Mouse (Mus musculus): ENCODE data around the gene Nanos1. TPM values are rescaled to one million over a fixed set of nuclear protein-coding genes. Genes with fewer than 3 reads are reported as not detected.

The Nanos1 gene
- polyA plus RNA-seq, 1 experiment from 2014 or later: 9.1 TPM

- H3K4me2 ChIP-seq (replicated peaks): peak overlapping the region; percentile 99
- peak overlapping the region; percentile 80 for H3K27ac ChIP-seq (replicated peaks)
- ATAC-seq (ENCODE audit: low FRiP score, low read depth): peak; percentile 53
- H3K36me3 ChIP-seq: peaks cover 10% of the 10 kb centered on the region
- peaks cover 30% of the 10 kb centered on the region for H3K27me3 ChIP-seq
- peak overlapping the region; percentile 77 for H3K4me3 ChIP-seq
- peaks cover 19% of the 10 kb centered on the region for H3K4me1 ChIP-seq
- WGBS: under 1% methylated on average over 113 of the region's 115 CpGs
- peak overlapping the region; percentile 81 for H3K9ac ChIP-seq (replicated peaks)
- H3K9me3 ChIP-seq: no peaks in the 10 kb centered on the region
These were observed 658 bp downstream of the Nanos1 start for GRCm38 (mm10) chr19:60756192-60757098.

- peaks cover 14% of the 10 kb centered on the region for H3K36me3 ChIP-seq
- H3K4me1 ChIP-seq: peaks cover 19% of the 10 kb centered on the region
- WGBS: 8% methylated on average over 25 of the region's 25 CpGs
- peaks cover 30% of the 10 kb centered on the region for H3K27me3 ChIP-seq
- no peaks in the 10 kb centered on the region for H3K9me3 ChIP-seq
- peak overlapping the region; percentile 99 for H3K4me2 ChIP-seq (replicated peaks)
- H3K4me3 ChIP-seq: peak overlapping the region; percentile 77
- ATAC-seq (ENCODE audit: low FRiP score, low read depth): no peak
- no peak overlapping the region for H3K27ac ChIP-seq (replicated peaks)
- peak overlapping the region; percentile 81 for H3K9ac ChIP-seq (replicated peaks)
These were observed 1.5 kb downstream of the Nanos1 start for GRCm38 (mm10) chr19:60757099-60757785.

- Histone ChIP-seq H3K4me2 (replicated peaks) (no peak overlapping the region), H3K36me3 (peaks cover 32% of the 10 kb centered on the region), H3K9ac (replicated peaks) (no peak overlapping the region), H3K9me3 (no peaks in the 10 kb centered on the region), H3K27me3 (peaks cover 26% of the 10 kb centered on the region), H3K4me1 (peaks cover 19% of the 10 kb centered on the region), H3K27ac (replicated peaks) (no peak overlapping the region), H3K4me3 (no peak overlapping the region)
- WGBS: 82% methylated on average over 4 of the region's 4 CpGs
- ATAC-seq (ENCODE audit: low FRiP score, low read depth): no peak
These were observed 3.4 kb downstream of the Nanos1 start for GRCm38 (mm10) chr19:60758896-60759835.

- peaks cover 83% of the 10 kb centered on the region for H3K36me3 ChIP-seq
- ATAC-seq (ENCODE audit: low FRiP score, low read depth): no peak
- no peak overlapping the region for H3K9ac ChIP-seq (replicated peaks)
- no peak overlapping the region for H3K4me3 ChIP-seq
- H3K4me1 ChIP-seq: no peaks in the 10 kb centered on the region
- no peak overlapping the region for H3K27ac ChIP-seq (replicated peaks)
- no peaks in the 10 kb centered on the region for H3K27me3 ChIP-seq
- no peaks in the 10 kb centered on the region for H3K9me3 ChIP-seq
- WGBS: 96% methylated on average over 6 of the region's 6 CpGs
- H3K4me2 ChIP-seq (replicated peaks): no peak overlapping the region
These were observed 17.6 kb downstream of the Nanos1 start for GRCm38 (mm10) chr19:60773366-60773765.

GRCm38 (mm10) chr19:60782034-60782433 is 26.2 kb downstream of the Nanos1 start:
- Histone ChIP-seq H3K9ac (replicated peaks) (no peak overlapping the region), H3K4me2 (replicated peaks) (no peak overlapping the region), H3K9me3 (no peaks in the 10 kb centered on the region), H3K27me3 (no peaks in the 10 kb centered on the region), H3K4me1 (peaks cover 7% of the 10 kb centered on the region; the same call in 1 of the 2 replicates), H3K4me3 (no peak overlapping the region), H3K36me3 (peaks cover 32% of the 10 kb centered on the region), H3K27ac (replicated peaks) (no peak overlapping the region)
- no peak for ATAC-seq (ENCODE audit: low FRiP score, low read depth)
- WGBS: 95% methylated on average over 3 of the region's 3 CpGs

- Histone ChIP-seq H3K9ac (replicated peaks) (no peak overlapping the region), H3K4me1 (peaks cover 13% of the 10 kb centered on the region), H3K27me3 (no peaks in the 10 kb centered on the region), H3K27ac (replicated peaks) (no peak overlapping the region), H3K9me3 (no peaks in the 10 kb centered on the region), H3K4me2 (replicated peaks) (no peak overlapping the region), H3K36me3 (peaks cover 14% of the 10 kb centered on the region), H3K4me3 (no peak overlapping the region)
- ATAC-seq (ENCODE audit: low FRiP score, low read depth): no peak
- WGBS: 75% methylated on average over 1 of the region's 1 CpGs
These were observed 28.9 kb downstream of the Nanos1 start for GRCm38 (mm10) chr19:60784712-60785111.

GRCm38 (mm10) chr19:60787465-60788150 is 31.8 kb downstream of the Nanos1 start:
- ATAC-seq (ENCODE audit: low FRiP score, low read depth): no peak
- no peaks in the 10 kb centered on the region for H3K36me3 ChIP-seq
- WGBS: 78% methylated on average over 2 of the region's 2 CpGs
- H3K9ac ChIP-seq (replicated peaks): no peak overlapping the region
- H3K27me3 ChIP-seq: no peaks in the 10 kb centered on the region
- no peaks in the 10 kb centered on the region for H3K9me3 ChIP-seq
- 0 out of 2 replicates have a peak overlapping the region, but pooled peaks have one; percentile 8 for H3K4me2 ChIP-seq (replicated peaks)
- H3K27ac ChIP-seq (replicated peaks): no peak overlapping the region
- H3K4me3 ChIP-seq: no peak overlapping the region
- peaks cover 13% of the 10 kb centered on the region for H3K4me1 ChIP-seq

- 51% methylated on average over 6 of the region's 6 CpGs for WGBS
- Histone ChIP-seq H3K36me3 (no peaks in the 10 kb centered on the region), H3K27ac (replicated peaks) (no peak overlapping the region), H3K9me3 (no peaks in the 10 kb centered on the region), H3K4me2 (replicated peaks) (peak overlapping the region; percentile 62), H3K4me1 (peaks cover 13% of the 10 kb centered on the region), H3K9ac (replicated peaks) (peak overlapping the region; percentile 50; the same call in 1 of the 2 replicates), H3K4me3 (peak overlapping the region; percentile 29), H3K27me3 (no peaks in the 10 kb centered on the region)
- ATAC-seq (ENCODE audit: low FRiP score, low read depth): no peak
These were observed 32.6 kb downstream of the Nanos1 start for GRCm38 (mm10) chr19:60788214-60788960.

- 2% methylated on average over 7 of the region's 7 CpGs for WGBS
- ATAC-seq (ENCODE audit: low FRiP score, low read depth): no peak
- peak overlapping the region; percentile 62 for H3K4me2 ChIP-seq (replicated peaks)
- H3K36me3 ChIP-seq: no peaks in the 10 kb centered on the region
- peak overlapping the region; percentile 99 for H3K9ac ChIP-seq (replicated peaks)
- no peaks in the 10 kb centered on the region for H3K27me3 ChIP-seq
- H3K4me1 ChIP-seq: peaks cover 13% of the 10 kb centered on the region
- peak overlapping the region; percentile 94 for H3K27ac ChIP-seq (replicated peaks)
- H3K4me3 ChIP-seq: peak overlapping the region; percentile 96
- H3K9me3 ChIP-seq: no peaks in the 10 kb centered on the region
These were observed 33.7 kb downstream of the Nanos1 start for GRCm38 (mm10) chr19:60789452-60789851.

GRCm38 (mm10) chr19:60789919-60790506 is 34.2 kb downstream of the Nanos1 start:
- ATAC-seq (ENCODE audit: low FRiP score, low read depth): peak; percentile 73
- peak overlapping the region; percentile 62 for H3K4me2 ChIP-seq (replicated peaks)

More at GRCm38 (mm10) chr19:60789919-60790506, 34.2 kb downstream of the Nanos1 start:
- H3K9me3 ChIP-seq: no peaks in the 10 kb centered on the region
- H3K4me3 ChIP-seq: peak overlapping the region; percentile 96
- H3K36me3 ChIP-seq: no peaks in the 10 kb centered on the region
- no peaks in the 10 kb centered on the region for H3K27me3 ChIP-seq
- peaks cover 13% of the 10 kb centered on the region for H3K4me1 ChIP-seq
- peak overlapping the region; percentile 94 for H3K27ac ChIP-seq (replicated peaks)
- H3K9ac ChIP-seq (replicated peaks): peak overlapping the region; percentile 99
- WGBS: under 1% methylated on average over 60 of the region's 60 CpGs

All from midbrain, embryonic 12.5 days (tissue).